Mouse (Mus musculus) midbrain, embryonic 16.5 days (tissue): ENCODE measurements around the gene Ggt5. TPM values are rescaled to one million over a fixed set of nuclear protein-coding genes. Genes with fewer than 3 reads are reported as not detected.

ENCODE experiments used
- ATAC-seq: fragments of 200-750 bp; cut with Nextera tagmentation; 2 replicates; pipeline ENCODE4 v1.8.0; 2017; ENCODE audit warnings: moderate TSS enrichment
- H3K27ac ChIP-seq: fragments of 300-500 bp; sonication (generic); 2 replicates; pipeline ENCODE4 v1.5.1; 2014; ENCODE audit warnings: mild to moderate bottlenecking, low read length, mixed read lengths
- H3K27me3 ChIP-seq: fragments of 300-500 bp; sonication (generic); 2 replicates; pipeline ENCODE4 v1.6.1; 2014; ENCODE audit warnings: low read depth, low read length, mixed read lengths; ENCODE audit not compliant: control insufficient read depth, insufficient read depth
- H3K36me3 ChIP-seq: fragments of 300-500 bp; sonication (generic); 2 replicates; pipeline ENCODE4 v1.6.1; 2014; ENCODE audit warnings: mild to moderate bottlenecking, low read length, moderate library complexity, mixed read lengths; ENCODE audit not compliant: control insufficient read depth, insufficient read depth
- H3K4me1 ChIP-seq: fragments of 300-500 bp; sonication (generic); 2 replicates; pipeline ENCODE4 v1.6.1; 2014; ENCODE audit warnings: mild to moderate bottlenecking, low read length, mixed read lengths; ENCODE audit not compliant: control insufficient read depth, insufficient read depth
- H3K4me2 ChIP-seq: fragments of 300-500 bp; sonication (generic); 2 replicates; pipeline ENCODE4 v1.6.1; 2014; ENCODE audit warnings: mild to moderate bottlenecking, low read length, mixed read lengths
- H3K4me3 ChIP-seq: fragments of 300-500 bp; sonication (generic); 2 replicates; pipeline ENCODE4 v1.5.1; 2014; ENCODE audit warnings: low read depth, mild to moderate bottlenecking, low read length, moderate library complexity, mixed read lengths
- H3K9ac ChIP-seq: fragments of 300-500 bp; sonication (generic); 2 replicates; pipeline ENCODE4 v1.6.1; 2014; ENCODE audit warnings: low read depth, low read length, mixed read lengths
- H3K9me3 ChIP-seq: fragments of 300-500 bp; sonication (generic); replicated peaks from 2 replicates; pipeline ENCODE4 v1.6.1; 2014; ENCODE audit warnings: mild to moderate bottlenecking, low read length, mixed read lengths; ENCODE audit not compliant: control insufficient read depth, poor library complexity, severe bottlenecking
- WGBS: fragments of 180-500 bp; shearing (Covaris S2); extraction: QIAGEN DNeasy Blood & Tissue Kit; methylation state at CpG from one replicate; pipeline ENCODE4 v1.1.7; 2014; 5-methylcytosine and 5-hydroxymethylcytosine counted together
- polyA plus RNA-seq: library from polyadenylated mRNA; unstranded; fragments of >200 nt; fragmentation: Nextera tagmentation; extraction: Ambion mirVana; gene quantifications from 2 replicates; pipeline ENCODE4 v1.2.1, GENCODE M21; 2015

The Ggt5 gene
- polyA plus RNA-seq, 1 experiment from 2014 or later: 2.1 TPM

GRCm38 (mm10) chr10:75592585-75592984 is 3.4 kb downstream of the Ggt5 start:
- Histone ChIP-seq H3K27ac (no peak overlapping the region), H3K4me1 (no peaks in the 10 kb centered on the region), H3K9me3 (no peaks in the 10 kb centered on the region), H3K27me3 (no peaks in the 10 kb centered on the region), H3K4me2 (no peak overlapping the region), H3K36me3 (no peaks in the 10 kb centered on the region), H3K9ac (no peak overlapping the region), H3K4me3 (no peak overlapping the region)
- WGBS: 87% methylated on average over 7 of the region's 7 CpGs
- ATAC-seq: no peak

- Histone ChIP-seq H3K27me3 (no peaks in the 10 kb centered on the region), H3K27ac (no peak overlapping the region), H3K4me3 (no peak overlapping the region), H3K9ac (no peak overlapping the region), H3K4me1 (no peaks in the 10 kb centered on the region), H3K36me3 (no peaks in the 10 kb centered on the region), H3K4me2 (no peak overlapping the region), H3K9me3 (no peaks in the 10 kb centered on the region)
- no peak for ATAC-seq
- WGBS: 89% methylated on average over 8 of the region's 8 CpGs
Measured at GRCm38 (mm10) chr10:75595981-75596380, 6.8 kb downstream of the Ggt5 start.

DNA sequence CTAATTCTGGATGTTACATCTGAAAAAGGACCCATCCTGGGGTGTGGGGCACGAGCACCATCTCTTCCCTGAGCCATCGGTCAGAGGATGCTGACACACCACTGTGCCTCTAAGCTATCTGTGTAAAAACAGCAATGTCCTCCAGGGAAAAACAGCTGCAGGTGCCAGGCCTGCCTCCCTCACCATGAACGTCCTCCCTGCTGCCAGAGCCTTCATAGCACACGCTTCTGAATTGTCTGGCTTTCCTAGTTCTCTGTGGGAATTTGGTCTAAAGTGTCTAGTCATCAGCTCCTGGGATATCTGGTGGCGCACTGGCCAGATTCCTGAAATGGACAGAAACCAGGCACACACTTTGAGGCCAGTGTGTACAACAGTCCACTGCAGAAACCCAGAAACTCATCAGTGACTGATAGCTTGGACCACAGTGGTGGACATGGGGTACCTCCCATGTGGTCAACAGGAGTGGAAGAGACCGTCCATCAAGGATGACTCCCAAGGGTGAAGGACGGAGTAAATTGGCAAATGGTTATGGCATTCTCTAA is 11.1 kb downstream of the Ggt5 start:
- H3K4me3 ChIP-seq: no peak overlapping the region
- no peak overlapping the region for H3K4me2 ChIP-seq
- no peaks in the 10 kb centered on the region for H3K4me1 ChIP-seq
- no peak overlapping the region for H3K27ac ChIP-seq
- no peaks in the 10 kb centered on the region for H3K9me3 ChIP-seq
- no peak overlapping the region for H3K9ac ChIP-seq
- H3K27me3 ChIP-seq: no peaks in the 10 kb centered on the region
- no peaks in the 10 kb centered on the region for H3K36me3 ChIP-seq
- 88% methylated on average over 7 of the region's 7 CpGs for WGBS
- ATAC-seq: no peak

- H3K9ac ChIP-seq: no peak overlapping the region
Measured at GRCm38 (mm10) chr10:75605162-75605846, 16.2 kb downstream of the Ggt5 start.

GRCm38 (mm10) chr10:75607253-75607652 is 18.1 kb downstream of the Ggt5 start:
- ATAC-seq: no peak
- H3K4me3 ChIP-seq: no peak overlapping the region
- H3K27ac ChIP-seq: no peak overlapping the region
- no peaks in the 10 kb centered on the region for H3K4me1 ChIP-seq
- H3K36me3 ChIP-seq: no peaks in the 10 kb centered on the region
- H3K9ac ChIP-seq: no peak overlapping the region
- no peaks in the 10 kb centered on the region for H3K27me3 ChIP-seq
- no peaks in the 10 kb centered on the region for H3K9me3 ChIP-seq
- H3K4me2 ChIP-seq: no peak overlapping the region
- WGBS: 87% methylated on average over 4 of the region's 4 CpGs

More at GRCm38 (mm10) chr10:75605162-75605846, 16.2 kb downstream of the Ggt5 start:
- 43% methylated on average over 11 of the region's 11 CpGs for WGBS
- no peaks in the 10 kb centered on the region for H3K36me3 ChIP-seq
- H3K27ac ChIP-seq: no peak overlapping the region
- H3K4me2 ChIP-seq: no peak overlapping the region
- ATAC-seq: no peak
- H3K27me3 ChIP-seq: no peaks in the 10 kb centered on the region
- no peaks in the 10 kb centered on the region for H3K4me1 ChIP-seq
- no peak overlapping the region for H3K4me3 ChIP-seq
- no peaks in the 10 kb centered on the region for H3K9me3 ChIP-seq

GRCm38 (mm10) chr10:75608975-75609374 is 19.8 kb downstream of the Ggt5 start:
- Histone ChIP-seq H3K27me3 (no peaks in the 10 kb centered on the region), H3K36me3 (no peaks in the 10 kb centered on the region), H3K9ac (no peak overlapping the region), H3K27ac (no peak overlapping the region), H3K4me2 (no peak overlapping the region), H3K9me3 (no peaks in the 10 kb centered on the region), H3K4me1 (no peaks in the 10 kb centered on the region), H3K4me3 (no peak overlapping the region)
- no peak for ATAC-seq
- 92% methylated on average over 11 of the region's 11 CpGs for WGBS

- Histone ChIP-seq H3K27ac (no peak overlapping the region), H3K9me3 (no peaks in the 10 kb centered on the region), H3K27me3 (no peaks in the 10 kb centered on the region), H3K4me2 (no peak overlapping the region), H3K36me3 (no peaks in the 10 kb centered on the region), H3K9ac (no peak overlapping the region), H3K4me1 (no peaks in the 10 kb centered on the region), H3K4me3 (no peak overlapping the region)
- ATAC-seq: no peak
- 66% methylated on average over 7 of the region's 7 CpGs for WGBS
Measured at GRCm38 (mm10) chr10:75610486-75610885, 21.3 kb downstream of the Ggt5 start.

GRCm38 (mm10) chr10:75616044-75616443 is 26.9 kb downstream of the Ggt5 start:
- Histone ChIP-seq H3K4me1 (no peaks in the 10 kb centered on the region), H3K9ac (no peak overlapping the region)

GRCm38 (mm10) chr10:75620818-75621217 is 31.7 kb downstream of the Ggt5 start:
- H3K9ac ChIP-seq: no peak overlapping the region
- 54% methylated on average over 3 of the region's 3 CpGs for WGBS
- no peaks in the 10 kb centered on the region for H3K27me3 ChIP-seq
- H3K4me2 ChIP-seq: no peak overlapping the region
- no peaks in the 10 kb centered on the region for H3K9me3 ChIP-seq
- no peak for ATAC-seq
- H3K36me3 ChIP-seq: no peaks in the 10 kb centered on the region
- H3K27ac ChIP-seq: no peak overlapping the region
- no peaks in the 10 kb centered on the region for H3K4me1 ChIP-seq
- no peak overlapping the region for H3K4me3 ChIP-seq

More at GRCm38 (mm10) chr10:75616044-75616443, 26.9 kb downstream of the Ggt5 start:
- no peak overlapping the region for H3K4me3 ChIP-seq
- no peaks in the 10 kb centered on the region for H3K36me3 ChIP-seq
- H3K9me3 ChIP-seq: no peaks in the 10 kb centered on the region
- H3K27ac ChIP-seq: no peak overlapping the region
- WGBS: 92% methylated on average over 4 of the region's 4 CpGs
- H3K4me2 ChIP-seq: no peak overlapping the region
- H3K27me3 ChIP-seq: no peaks in the 10 kb centered on the region
- no peak for ATAC-seq
